Mouse (Mus musculus): ENCODE measurements at regions not wholly inside any gene's neighbourhood (a gene's known extent, or its start where the extent isn't known, plus 50 kb on each side); places are given as distances from the start of the nearest gene placed in this dataset.

- TF ChIP-seq CTCF (IDR thresholded peaks at IDR 0.05; ENCODE audit: low read depth, low read length) (no peak), POLR2A (IDR thresholded peaks at IDR 0.05; ENCODE audit: extremely low read depth, insufficient read depth, low read length) (no peak)
Measured at GRCm38 (mm10) chr19:48115155-48115554, 90.7 kb upstream of the Sorcs3 start.
